Mouse (Mus musculus): ENCODE measurements at regions not wholly inside any gene's neighbourhood (a gene's known extent, or its start where the extent isn't known, plus 50 kb on each side); places are given as distances from the start of the nearest gene placed in this dataset.

GRCm38 (mm10) chr2:56576588-56576987 is 547.2 kb downstream of the Nr4a2 start:
- DNase-seq (ENCODE audit: extremely low spot score in 1 of 2, low spot score in 2 of 2): no peak
- intact Hi-C loops (cut with DNase I): no loop called here

- intact Hi-C loops (cut with DNase I): no loop called here
- DNase-seq (ENCODE audit: extremely low spot score in 1 of 2, low spot score in 2 of 2): no peak
These were observed 551.0 kb downstream of the Nr4a2 start for GRCm38 (mm10) chr2:56572757-56573156.

- peak in 1 of 2 experiments; percentile 1 for DNase-seq (ENCODE audit: extremely low spot score in 1 of 2, low spot score in 2 of 2)
- intact Hi-C loops (cut with DNase I): no loop called here
These were observed 562.5 kb downstream of the Nr4a2 start for GRCm38 (mm10) chr2:56561321-56561720.

GRCm38 (mm10) chr2:56552197-56552964 is 571.4 kb downstream of the Nr4a2 start:
- DNase-seq (ENCODE audit: extremely low spot score in 1 of 2, low spot score in 2 of 2): no peak
- intact Hi-C loops (cut with DNase I): no loop called here

- intact Hi-C loops (cut with DNase I): no loop called here
- DNase-seq (ENCODE audit: extremely low spot score in 1 of 2, low spot score in 2 of 2): no peak
These were observed 573.6 kb downstream of the Nr4a2 start for GRCm38 (mm10) chr2:56550163-56550562.

- intact Hi-C loops (cut with DNase I): no loop called here
- DNase-seq (ENCODE audit: extremely low spot score in 1 of 2, low spot score in 2 of 2): no peak
These were observed 583.1 kb downstream of the Nr4a2 start for GRCm38 (mm10) chr2:56540714-56541113.

DNA sequence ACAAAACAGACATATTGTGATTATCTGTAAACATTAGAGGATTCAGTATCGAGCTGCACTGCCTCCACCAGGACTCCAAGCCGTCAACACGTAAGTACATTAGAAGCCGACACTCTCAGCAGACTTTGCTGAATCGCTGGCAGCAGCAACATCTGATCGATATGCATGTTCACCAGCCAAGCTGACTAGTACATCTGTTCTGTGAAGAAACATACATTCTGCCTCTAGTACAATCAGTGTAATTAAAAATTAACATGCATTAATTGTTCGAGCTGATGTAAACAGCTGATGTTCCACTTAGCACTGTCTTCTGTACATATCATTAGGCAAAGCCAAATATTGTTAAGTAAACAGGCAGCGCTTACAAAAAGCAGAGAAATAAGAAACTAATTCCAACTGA is 584.0 kb downstream of the Nr4a2 start:
- peak in 1 of 2 experiments; percentile 2 for DNase-seq (ENCODE audit: extremely low spot score in 1 of 2, low spot score in 2 of 2)
- intact Hi-C loops (cut with DNase I): no loop called here

DNA sequence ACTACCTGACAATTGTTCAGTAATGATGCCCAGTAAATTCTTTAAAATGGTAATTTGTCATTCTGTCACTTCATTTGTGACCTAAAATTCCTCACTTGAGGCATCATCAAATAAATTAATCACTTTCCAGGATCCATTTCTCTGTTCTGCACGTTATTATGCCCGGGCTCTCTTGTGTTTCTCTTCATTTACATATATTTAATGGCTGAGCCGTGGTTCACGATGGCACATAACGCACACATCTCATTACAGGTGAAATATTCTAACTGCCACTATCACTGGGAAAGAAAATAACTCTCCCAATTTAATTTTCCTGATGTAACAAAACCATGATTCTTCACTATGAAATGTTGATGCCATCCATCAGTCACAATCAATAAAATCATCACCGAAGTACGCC is 604.4 kb downstream of the Nr4a2 start:
- DNase-seq (ENCODE audit: extremely low spot score in 1 of 2, low spot score in 2 of 2): no peak
- intact Hi-C loops (cut with DNase I): no loop called here

All from left cerebral cortex, postnatal 10 days (tissue).